Mouse (Mus musculus) v-Abl transformed pro-B cells (cell line): ENCODE data around the gene Mmp21.

Source experiments
- in situ Hi-C, 2 experiments: fragments of 400-800 bp; cut with MboI; formaldehyde crosslinking; loops; one replicate each; pipeline ENCODE4 v1.15.1; 2025; ENCODE audit not compliant: unreplicated experiment in 2 of 2

Mmp21 gene

GRCm38 (mm10) chr7:133670846-133671245 lies 9.0 kb downstream of the Mmp21 start:
- in situ Hi-C loops: loop anchor here in 1 of 2 experiments (5.0 to 25.0 kb wide), 2 partner anchors 106 to 1991 kb away; partner anchors contain the start of gene Fank1

GRCm38 (mm10) chr7:133669946-133670345 lies 9.9 kb downstream of the Mmp21 start:
- in situ Hi-C loops: loop anchor here (5.0 to 25.0 kb wide), 3 partner anchors 107 to 1992 kb away; partner anchors contain the start of gene Fank1 (in 2 of the 2)

GRCm38 (mm10) chr7:133669071-133669470 lies 10.8 kb downstream of the Mmp21 start:
- in situ Hi-C loops: loop anchor here (5.0 to 25.0 kb wide), 3 partner anchors 108 to 1993 kb away; partner anchors contain the start of gene Fank1 (in 1 of the 2)

GRCm38 (mm10) chr7:133662467-133662866 lies 17.4 kb downstream of the Mmp21 start:
- in situ Hi-C loops: loop anchor here in 1 of 2 experiments (10.0 to 25.0 kb wide), 2 partner anchors 1822 to 2000 kb away; no protein-coding TSS in a partner anchor

- in situ Hi-C loops: loop anchor here (10.0 to 25.0 kb wide), 4 partner anchors 883 to 1083 kb away; no protein-coding TSS in a partner anchor
These were observed 34.1 kb downstream of the Mmp21 start for GRCm38 (mm10) chr7:133645716-133646115.

GRCm38 (mm10) chr7:133638821-133639220 lies 41.0 kb downstream of the Mmp21 start:
- in situ Hi-C loops: loop anchor here (5.0 to 25.0 kb wide), 4 partner anchors 607 to 1077 kb away; no protein-coding TSS in a partner anchor

- in situ Hi-C loops: loop anchor here (5.0 to 25.0 kb wide), 4 partner anchors 606 to 1076 kb away; no protein-coding TSS in a partner anchor
These were observed 41.6 kb downstream of the Mmp21 start for GRCm38 (mm10) chr7:133638306-133638705.

GRCm38 (mm10) chr7:133637361-133638305 lies 42.2 kb downstream of the Mmp21 start, which contains the start of gene Edrf1:
Gene Edrf1, plus strand, starts transcription at chr7:133637543.
- in situ Hi-C loops: loop anchor here (5.0 to 25.0 kb wide), 4 partner anchors 605 to 1075 kb away; no protein-coding TSS in a partner anchor

GRCm38 (mm10) chr7:133636738-133637352 lies 43.0 kb downstream of the Mmp21 start:
- in situ Hi-C loops: loop anchor here (5.0 to 25.0 kb wide), 4 partner anchors 605 to 1075 kb away; no protein-coding TSS in a partner anchor

GRCm38 (mm10) chr7:133634932-133635650 lies 44.8 kb downstream of the Mmp21 start:
- in situ Hi-C loops: loop anchor here (5.0 to 25.0 kb wide), 4 partner anchors 603 to 1073 kb away; no protein-coding TSS in a partner anchor

- in situ Hi-C loops: loop anchor here (5.0 to 25.0 kb wide), 4 partner anchors 600 to 1070 kb away; no protein-coding TSS in a partner anchor
These were observed 47.4 kb downstream of the Mmp21 start for GRCm38 (mm10) chr7:133632476-133632875.

GRCm38 (mm10) chr7:133630821-133631220 lies 49.0 kb downstream of the Mmp21 start:
- in situ Hi-C loops: loop anchor here (5.0 to 25.0 kb wide), 4 partner anchors 599 to 1069 kb away; no protein-coding TSS in a partner anchor

GRCm38 (mm10) chr7:133627184-133627936 lies 52.5 kb downstream of the Mmp21 start:
- in situ Hi-C loops: loop anchor here (25.0 kb wide), 3 partner anchors 865 to 1065 kb away; no protein-coding TSS in a partner anchor
